Mouse (Mus musculus) erythroid progenitor cell, adult 5-6 weeks (primary cell): ENCODE measurements around the gene Ppm1j. TPM values are rescaled to one million over a fixed set of nuclear protein-coding genes. Genes with fewer than 3 reads are reported as not detected.

Source experiments
- ATAC-seq: replicated peaks from 2 replicates; pipeline ENCODE4 v1.8.0; 2016; ENCODE audit warnings: moderate number of reproducible peaks, mild to moderate bottlenecking, moderate TSS enrichment, inconsistent platforms; ENCODE audit not compliant: poor library complexity, low FRiP score, severe bottlenecking
- total RNA-seq, 2 experiments: library from RNA; stranded (forward) in 1 of 2; stranded (reverse) in 1 of 2; fragments of 150-400 nt in 1 of 2; fragments of 186-747, 209-891 nt in 1 of 2; gene quantifications; 2 replicates each; pipeline versions ENCODE4 v1.2.3 to v1.2.4; 2015 to 2017; ENCODE audit warnings: low replicate concordance in 2 of 2

Gene Ppm1j
- total RNA-seq, 2 experiments from 2014 or later = not detected

GRCm38 (mm10) chr3:104782061-104782681 is 1.3 kb downstream of the Ppm1j start:
- ATAC-seq = no peak

GRCm38 (mm10) chr3:104783971-104784500 is 3.2 kb downstream of the Ppm1j start:
- ATAC-seq = no peak

- ATAC-seq = no peak
Observed at GRCm38 (mm10) chr3:104785284-104785683, 4.4 kb downstream of the Ppm1j start.

- no peak for ATAC-seq
Observed at GRCm38 (mm10) chr3:104788075-104788474, 7.2 kb downstream of the Ppm1j start, which contains the start of gene Rhoc. TSS of gene Rhoc (plus strand) at chr3:104788375.

GRCm38 (mm10) chr3:104788561-104789311 is 7.9 kb downstream of the Ppm1j start:
- no peak for ATAC-seq

GRCm38 (mm10) chr3:104789312-104789605 is 8.4 kb downstream of the Ppm1j start:
- ATAC-seq = no peak

GRCm38 (mm10) chr3:104789822-104790221 is 9.0 kb downstream of the Ppm1j start:
- no peak for ATAC-seq

- no peak for ATAC-seq
Observed at GRCm38 (mm10) chr3:104790401-104790937, 9.6 kb downstream of the Ppm1j start.

GRCm38 (mm10) chr3:104791017-104791416 is 10.2 kb downstream of the Ppm1j start:
- no peak for ATAC-seq

GRCm38 (mm10) chr3:104791671-104792070 is 10.8 kb downstream of the Ppm1j start:
- no peak for ATAC-seq

GRCm38 (mm10) chr3:104792360-104793270 is 11.8 kb downstream of the Ppm1j start:
- no peak for ATAC-seq

- no peak for ATAC-seq
Observed at GRCm38 (mm10) chr3:104793871-104794828, 13.3 kb downstream of the Ppm1j start.

- ATAC-seq = no peak
Observed at GRCm38 (mm10) chr3:104794953-104795470, 14.2 kb downstream of the Ppm1j start.

- ATAC-seq = no peak
Observed at GRCm38 (mm10) chr3:104795661-104796340, 14.9 kb downstream of the Ppm1j start.

GRCm38 (mm10) chr3:104796430-104797082 is 15.7 kb downstream of the Ppm1j start:
- no peak for ATAC-seq

GRCm38 (mm10) chr3:104800681-104801080 is 19.8 kb downstream of the Ppm1j start:
- no peak for ATAC-seq

- no peak for ATAC-seq
Observed at GRCm38 (mm10) chr3:104801481-104801880, 20.6 kb downstream of the Ppm1j start.

- no peak for ATAC-seq
Observed at GRCm38 (mm10) chr3:104804312-104804711, 23.5 kb downstream of the Ppm1j start.
